ENCODE assay signal across 12 mouse cellular contexts in the genomic region with DNA sequence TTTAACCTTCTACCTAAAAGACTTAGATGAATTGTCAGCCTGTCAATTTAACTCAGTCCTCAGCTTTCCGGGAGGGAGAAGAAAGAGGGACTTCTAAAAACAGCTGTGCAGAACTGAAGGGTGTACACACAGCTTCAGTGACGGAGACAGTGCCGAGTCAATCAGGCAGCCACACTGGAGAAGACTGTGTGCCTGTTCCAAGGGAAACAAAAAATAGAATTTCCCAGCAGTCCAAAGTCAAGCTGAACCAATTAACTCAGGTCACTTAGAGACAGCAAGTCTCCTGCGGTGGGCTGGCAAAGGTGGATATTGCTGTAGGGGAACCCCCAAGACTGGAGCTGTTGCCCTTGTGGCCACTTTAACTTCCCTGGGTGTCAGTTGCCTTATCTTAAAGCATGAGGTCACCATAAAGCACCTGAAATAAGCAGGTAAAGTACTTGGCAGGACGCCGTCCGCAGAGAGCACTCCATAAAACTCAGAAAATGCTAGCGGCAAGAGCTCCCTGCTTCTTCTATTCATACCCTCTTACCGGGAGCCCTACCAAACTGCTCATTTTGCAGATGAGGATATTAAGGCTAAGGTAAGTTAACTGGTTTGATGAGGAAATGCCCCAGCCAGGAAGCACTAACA. TPM values are rescaled to one million over a fixed set of nuclear protein-coding genes. Genes with fewer than 3 reads are reported as not detected.
DNase-seq lines count a peak whose midpoint lies in the region; ATAC-seq and TF ChIP-seq lines count a peak whose summit lies in the region.
"Had no signal": no experiment of that assay in that cellular context is flagged by ENCODE, and none has a peak within 500 bp of the region (broad histone marks: within the 10 kb centered on the region; RNA-seq: fewer than 3 reads in every experiment).

No protein-coding gene starts in this region.

- H3K27ac ChIP-seq in kidney, embryonic 14.5 days (ENCODE audit: low read depth, low read length), result no peak overlapping the region
- H3K27ac ChIP-seq in liver, embryonic 11.5 days (ENCODE audit: low read depth, low read length), result no peak overlapping the region
- H3K27ac ChIP-seq: midbrain, embryonic 10.5 days had no signal

- no peak for ATAC-seq in kidney, embryonic 14.5 days (ENCODE audit: low FRiP score, low TSS enrichment)
- no peak for ATAC-seq in liver, embryonic 11.5 days (replicated peaks; ENCODE audit: low FRiP score)

- peaks cover 33% of the 10 kb centered on the region for H3K4me1 ChIP-seq in kidney, embryonic 14.5 days (ENCODE audit: control insufficient read depth, insufficient read depth, low read length)
- H3K4me1 ChIP-seq in liver, embryonic 11.5 days (replicated peaks; ENCODE audit: control insufficient read depth, insufficient read depth, low read length), result peaks cover 43% of the 10 kb centered on the region

- H3K27me3 ChIP-seq in kidney, embryonic 14.5 days (ENCODE audit: control insufficient read depth, insufficient read depth, low read length), result no peaks in the 10 kb centered on the region
- no peaks in the 10 kb centered on the region for H3K27me3 ChIP-seq in liver, embryonic 11.5 days (replicated peaks; ENCODE audit: control insufficient read depth, insufficient read depth, low read length)

- H3K9me3 ChIP-seq in kidney, embryonic 14.5 days (ENCODE audit: control insufficient read depth, low read length), result no peaks in the 10 kb centered on the region
- H3K9me3 ChIP-seq in liver, embryonic 11.5 days (ENCODE audit: control insufficient read depth, low read length), result no peaks in the 10 kb centered on the region
- H3K9me3 ChIP-seq: midbrain, embryonic 10.5 days had no signal

- no peak overlapping the region for H3K4me3 ChIP-seq in kidney, embryonic 14.5 days (ENCODE audit: low read length)
- H3K4me3 ChIP-seq in liver, embryonic 11.5 days (ENCODE audit: low read depth, low read length), result no peak overlapping the region
- H3K4me3 ChIP-seq: midbrain, embryonic 10.5 days had no signal

- 70% methylated on average over 9 of the region's 9 CpGs for WGBS in kidney, embryonic 14.5 days
- 85% methylated on average over 9 of the region's 9 CpGs for WGBS in liver, embryonic 11.5 days

- H3K9ac ChIP-seq in kidney, embryonic 14.5 days (ENCODE audit: low read depth, low read length), result no peak overlapping the region
- H3K9ac ChIP-seq in liver, embryonic 11.5 days (ENCODE audit: low read depth, low read length), result peak overlapping the region; percentile 13; the same call in 1 of the 2 replicates

- no peak for DNase-seq in kidney, adult 18-20 months
- peak; percentile 24 for DNase-seq in brain, embryonic 14.5 days (ENCODE audit: low read depth)
- DNase-seq in liver, embryonic 11.5 days (ENCODE audit: low spot score), result no peak
- peak; percentile 79 for DNase-seq in lung, postnatal 36 days
- DNase-seq in T-cell, adult 2 months (ENCODE audit: low spot score), result no peak
- DNase-seq in Muller cell, postnatal 12 days (ENCODE audit: inconsistent ontology term), result no peak
- DNase-seq: gastrocnemius, postnatal 14 days; heart, postnatal 10 days; retina, postnatal 1 day; thymus, postnatal 14 days had no signal

- 0 out of 2 replicates have a peak overlapping the region, but pooled peaks have one; percentile 10 for H3K4me2 ChIP-seq in kidney, embryonic 14.5 days (replicated peaks; ENCODE audit: low read depth, low read length)
- no peak overlapping the region for H3K4me2 ChIP-seq in liver, embryonic 11.5 days

- no peaks in the 10 kb centered on the region for H3K36me3 ChIP-seq in kidney, embryonic 14.5 days (ENCODE audit: control insufficient read depth, insufficient read depth, low read length)
- no peaks in the 10 kb centered on the region for H3K36me3 ChIP-seq in liver, embryonic 11.5 days (ENCODE audit: control insufficient read depth, insufficient read depth, low read length)

- TF ChIP-seq CTCF in brain, embryonic 14.5 days (IDR thresholded peaks at IDR 0.05; ENCODE audit: borderline replicate concordance, extremely low read depth, insufficient read depth, insufficient read length), result no peak

- no peak for TF ChIP-seq POLR2A in brain, embryonic 14.5 days (IDR thresholded peaks at IDR 0.05; ENCODE audit: borderline replicate concordance, extremely low read depth, insufficient read depth, insufficient read length, poor library complexity, severe bottlenecking)

RNA-seq across cellular contexts. Expression of a gene that starts 4.0 kb away (rescaled TPM):
- 4.7 and 12.2 TPM in 2 replicates for polyA plus RNA-seq in kidney, embryonic 14.5 days (2014; fragmentation: Nextera tagmentation; extraction: Ambion mirVana)
- 1.5 and 2.5 TPM in 2 replicates for polyA plus RNA-seq in brain, embryonic 14.5 days (2012; rRNA removed)
- polyA plus RNA-seq in liver, embryonic 11.5 days (2014; fragmentation: Nextera tagmentation; extraction: Ambion mirVana), result 9.6 and 10.1 TPM in 2 replicates

RNA-seq across cellular contexts. Expression of a gene that starts 39.3 kb away (rescaled TPM):
- polyA plus RNA-seq in kidney, embryonic 14.5 days (2014; fragmentation: Nextera tagmentation; extraction: Ambion mirVana), result 11.2 and 13.7 TPM in 2 replicates
- polyA plus RNA-seq in brain, embryonic 14.5 days (2012; rRNA removed), result 8.8 and 12.8 TPM in 2 replicates
- polyA plus RNA-seq in liver, embryonic 11.5 days (2014; fragmentation: Nextera tagmentation; extraction: Ambion mirVana), result 7.7 TPM in 2 replicates

Comparison
In these comparisons a context has a peak if more than half of its experiments do, and no peak if none do; other contexts are left out.
1. DNase-seq: peak in brain, embryonic 14.5 days (single experiment) and lung, postnatal 36 days (single experiment); none in kidney, adult 18-20 months (single experiment), liver, embryonic 11.5 days (single experiment), T-cell, adult 2 months (single experiment) and Muller cell, postnatal 12 days (single experiment).